Mouse (Mus musculus): ENCODE results near the gene Tmem211.

- TF ChIP-seq POLR2A (IDR thresholded peaks at IDR 0.05; ENCODE audit: borderline replicate concordance, control insufficient read depth, low read depth, low read length), result no peak
- no peak for TF ChIP-seq CTCF (IDR thresholded peaks at IDR 0.05; ENCODE audit: control insufficient read depth, insufficient read depth, low read length)
Measured at GRCm38 (mm10) chr5:113208622-113209400, 17.9 kb upstream of the Tmem211 start.
